ENCODE assay signal across 9 mouse cellular contexts in the genomic region with DNA sequence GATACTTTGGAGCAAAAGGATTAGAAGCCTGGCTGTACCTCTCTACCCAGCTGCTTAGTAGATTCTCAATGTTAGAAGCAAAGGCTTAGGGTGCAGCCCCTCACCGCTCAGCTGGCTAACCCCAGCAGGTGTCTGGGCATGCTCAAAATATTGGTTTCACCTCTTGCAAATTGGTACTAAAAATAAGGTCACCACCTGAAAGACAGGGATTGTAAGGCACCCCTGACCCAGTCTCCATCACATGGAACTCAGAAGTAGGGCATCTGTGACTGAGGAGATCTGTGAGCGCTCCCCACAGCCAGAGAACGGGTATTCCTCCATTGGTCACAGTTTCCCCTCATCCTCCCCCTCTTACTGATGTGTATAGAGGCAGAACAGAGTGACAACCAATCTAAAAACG. TPM values are rescaled to one million over a fixed set of nuclear protein-coding genes. Genes with fewer than 3 reads are reported as not detected.
DNase-seq lines count a peak whose midpoint lies in the region; ATAC-seq and TF ChIP-seq lines count a peak whose summit lies in the region.
"Had no signal": no experiment of that assay in that cellular context is flagged by ENCODE, and none has a peak within 500 bp of the region (broad histone marks: within the 10 kb centered on the region; RNA-seq: fewer than 3 reads in every experiment).

No protein-coding gene starts in this region.

- TF ChIP-seq EP300 in heart, adult 2 months (IDR thresholded peaks at IDR 0.05; ENCODE audit: insufficient read depth, low read depth, low read length), result no peak

- no peak for ATAC-seq in forebrain, embryonic 15.5 days (replicated peaks)
- ATAC-seq in liver, embryonic 15.5 days (ENCODE audit: insufficient read depth), result no peak

- peak overlapping the region; percentile 93 for H3K4me2 ChIP-seq in forebrain, embryonic 15.5 days (replicated peaks)
- H3K4me2 ChIP-seq in liver, embryonic 15.5 days, result peak overlapping the region; percentile 91

- peaks cover 11% of the 10 kb centered on the region for H3K79me2 ChIP-seq in heart, adult 2 months (replicated peaks; ENCODE audit: control insufficient read depth, insufficient read depth, low read length)
- peaks cover 59% of the 10 kb centered on the region for H3K79me2 ChIP-seq in C2C12 (ENCODE audit: control insufficient read depth, insufficient read depth)

- peak overlapping the region; percentile 84 for H3K9ac ChIP-seq in heart, adult 2 months (ENCODE audit: low read depth, low read length)
- H3K9ac ChIP-seq in forebrain, embryonic 15.5 days (replicated peaks), result peak overlapping the region; percentile 90
- peak overlapping the region; percentile 61; the same call in 1 of the 2 replicates for H3K9ac ChIP-seq in liver, embryonic 15.5 days

- intact Hi-C loops in heart, adult 2 months (cut with DNase I), result no loop called here
- intact Hi-C loops in heart, postnatal 25 days (cut with DNase I), result no loop called here

- no peak for DNase-seq in heart, adult 2 months
- DNase-seq in heart, postnatal 25 days (ENCODE audit: low spot score), result no peak
- DNase-seq in frontal cortex, postnatal 14 days (ENCODE audit: low spot score in 2 of 2), result no peak
- DNase-seq in B cell, adult 2 months, result no peak
- no peak for DNase-seq in kidney, postnatal 14 days
- DNase-seq: cerebellum, adult 8-10 months had no signal

- peak overlapping the region; percentile 18 for H3K27ac ChIP-seq in heart, adult 2 months
- 0 out of 2 replicates have a peak overlapping the region, but pooled peaks have one; percentile 85 for H3K27ac ChIP-seq in forebrain, embryonic 15.5 days (replicated peaks)
- H3K27ac ChIP-seq in liver, embryonic 15.5 days (replicated peaks), result no peak overlapping the region

- H3K4me1 ChIP-seq in heart, adult 2 months (ENCODE audit: control insufficient read depth, insufficient read depth, low read length), result peaks cover 5% of the 10 kb centered on the region
- H3K4me1 ChIP-seq in forebrain, embryonic 15.5 days, result peaks cover 33% of the 10 kb centered on the region
- peaks cover 50% of the 10 kb centered on the region for H3K4me1 ChIP-seq in liver, embryonic 15.5 days (replicated peaks)

- no peak for TF ChIP-seq CTCF in heart, adult 2 months (IDR thresholded peaks at IDR 0.05)
- TF ChIP-seq CTCF in C2C12 (IDR thresholded peaks at IDR 0.05; ENCODE audit: control insufficient read depth, insufficient read depth, insufficient read length), result no peak

- no peaks in the 10 kb centered on the region; the same call in 1 of the 2 replicates for H3K9me3 ChIP-seq in forebrain, embryonic 15.5 days
- H3K9me3 ChIP-seq in liver, embryonic 15.5 days (replicated peaks), result no peaks in the 10 kb centered on the region

- peak overlapping the region; percentile 98 for H3ac ChIP-seq in C2C12 (ENCODE audit: control insufficient read depth, insufficient read length, low read depth)

- no peak for TF ChIP-seq POLR2A in heart, adult 2 months (IDR thresholded peaks at IDR 0.05; ENCODE audit: insufficient read depth, low read depth, low read length)

- H3K4me3 ChIP-seq in heart, adult 2 months, result peak overlapping the region; percentile 82
- peak overlapping the region; percentile 89 for H3K4me3 ChIP-seq in C2C12 (ENCODE audit: insufficient read depth, poor library complexity, severe bottlenecking)
- H3K4me3 ChIP-seq in forebrain, embryonic 15.5 days, result peak overlapping the region; percentile 91
- peak overlapping the region; percentile 65 for H3K4me3 ChIP-seq in liver, embryonic 15.5 days (replicated peaks)

- H3K36me3 ChIP-seq in heart, adult 2 months (ENCODE audit: control insufficient read depth, insufficient read depth, low read length), result no peaks in the 10 kb centered on the region
- peaks cover 25% of the 10 kb centered on the region for H3K36me3 ChIP-seq in C2C12 (ENCODE audit: control insufficient read depth, insufficient read depth)
- peaks cover 26% of the 10 kb centered on the region for H3K36me3 ChIP-seq in forebrain, embryonic 15.5 days
- H3K36me3 ChIP-seq in liver, embryonic 15.5 days (replicated peaks), result 0 out of 2 replicates have a peak, but pooled peaks cover 7% of the 10 kb centered on the region

- WGBS in heart, adult 2 months, result 67% methylated on average over 4 of the region's 4 CpGs
- 74% methylated on average over 4 of the region's 4 CpGs for WGBS in forebrain, embryonic 15.5 days
- WGBS in liver, embryonic 15.5 days (ENCODE audit: insufficient replicate concordance), result 72% methylated on average over 4 of the region's 4 CpGs

- no peaks in the 10 kb centered on the region for H3K27me3 ChIP-seq in heart, adult 2 months (ENCODE audit: control insufficient read depth, insufficient read depth, low read length)
- no peaks in the 10 kb centered on the region for H3K27me3 ChIP-seq in C2C12 (ENCODE audit: control insufficient read depth, insufficient read depth, insufficient read length)
- no peaks in the 10 kb centered on the region for H3K27me3 ChIP-seq in forebrain, embryonic 15.5 days
- H3K27me3 ChIP-seq in liver, embryonic 15.5 days, result no peaks in the 10 kb centered on the region

- H3K79me3 ChIP-seq in C2C12 (ENCODE audit: low read depth), result peaks cover 52% of the 10 kb centered on the region

TF ChIP-seq in C2C12, 6 proteins besides CTCF, POLR2A, EP300 and RAD21:
- TF ChIP-seq MYOD1 (IDR thresholded peaks at IDR 0.05; ENCODE audit: control insufficient read depth, insufficient read length, low read depth) (no peak), FOSL1 (IDR thresholded peaks at IDR 0.05; ENCODE audit: insufficient read depth, low read length, poor library complexity, severe bottlenecking) (no peak), MYOG (IDR thresholded peaks at IDR 0.05; ENCODE audit: control insufficient read depth, extremely low read depth, insufficient read length) (no peak), USF1 (IDR thresholded peaks at IDR 0.05; ENCODE audit: low read depth) (no peak), MAX (IDR thresholded peaks at IDR 0.05) (no peak), CEBPB (IDR thresholded peaks at IDR 0.05; ENCODE audit: low read depth) (no peak)

RNA-seq across cellular contexts. Expression of a gene that starts 0.4 kb away (rescaled TPM):
- 10 to 100 TPM; 61.4 to 71.3 TPM for total RNA-seq in heart, adult 2 months (2021)
- polyA plus RNA-seq in heart, adult 2 months (2012; rRNA removed), result 122 and 171 TPM in 2 replicates
- 10 to 100 TPM; 44.8 to 66.4 TPM for total RNA-seq in heart, postnatal 25 days (2021)
- 16.4 TPM for polyA plus RNA-seq in C2C12 (2012; fragmentation: generic; extraction: Trizol)
- 46.3 and 50.0 TPM in 2 replicates for polyA plus RNA-seq in forebrain, embryonic 15.5 days (2015; fragmentation: Nextera tagmentation; extraction: Ambion mirVana)
- polyA plus RNA-seq in liver, embryonic 15.5 days (2015; fragmentation: Nextera tagmentation; extraction: Ambion mirVana), result 29.6 and 31.2 TPM in 2 replicates

RNA-seq across cellular contexts. Expression of a gene that starts 1.0 kb away (rescaled TPM):
- total RNA-seq in heart, adult 2 months (2021), result 10 to 100 TPM; 53.6 to 59.4 TPM
- polyA plus RNA-seq in heart, adult 2 months (2012; rRNA removed), result 64.4 and 84.3 TPM in 2 replicates
- total RNA-seq in heart, postnatal 25 days (2021), result 10 to 100 TPM; 54.2 to 58.4 TPM
- polyA plus RNA-seq in C2C12 (2012; fragmentation: generic; extraction: Trizol), result 114 TPM
- polyA plus RNA-seq in forebrain, embryonic 15.5 days (2015; fragmentation: Nextera tagmentation; extraction: Ambion mirVana), result 90.4 and 98.7 TPM in 2 replicates
- polyA plus RNA-seq in liver, embryonic 15.5 days (2015; fragmentation: Nextera tagmentation; extraction: Ambion mirVana), result 33.8 and 35.7 TPM in 2 replicates
